Mouse (Mus musculus): ENCODE measurements around the gene Ttc28. TPM values are rescaled to one million over a fixed set of nuclear protein-coding genes. Genes with fewer than 3 reads are reported as not detected.

Gene Ttc28
- polyA plus RNA-seq, 1 experiment from 2014 or later: 24.7 TPM

DNA sequence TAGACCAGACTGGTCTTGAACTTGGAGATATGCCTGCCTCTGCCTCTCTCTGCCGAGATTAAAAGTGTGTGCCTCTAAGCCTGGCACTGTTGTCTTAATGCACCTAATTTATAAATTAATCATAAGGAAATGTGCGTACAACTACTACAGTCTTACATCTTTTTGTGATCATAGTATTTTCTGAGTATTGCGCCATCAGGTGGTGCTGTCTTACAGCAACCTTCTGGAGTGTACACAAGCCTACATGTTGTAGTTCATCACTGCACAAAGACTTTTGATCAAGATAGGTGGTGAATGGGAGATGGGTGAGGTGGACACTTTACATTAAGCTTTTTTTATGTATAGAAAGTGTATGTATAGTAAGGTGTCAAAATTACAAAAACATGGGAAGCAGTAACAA is 45.0 kb downstream of the Ttc28 start:
- Histone ChIP-seq H3K36me3 (no peaks in the 10 kb centered on the region), H3K27ac (replicated peaks) (no peak overlapping the region), H3K9ac (replicated peaks) (no peak overlapping the region), H3K9me3 (no peaks in the 10 kb centered on the region), H3K27me3 (no peaks in the 10 kb centered on the region), H3K4me1 (no peaks in the 10 kb centered on the region), H3K4me3 (no peak overlapping the region), H3K4me2 (replicated peaks) (no peak overlapping the region)
- WGBS: 92% methylated on average over 3 of the region's 3 CpGs
- no peak for ATAC-seq (ENCODE audit: low FRiP score, low read depth)

DNA sequence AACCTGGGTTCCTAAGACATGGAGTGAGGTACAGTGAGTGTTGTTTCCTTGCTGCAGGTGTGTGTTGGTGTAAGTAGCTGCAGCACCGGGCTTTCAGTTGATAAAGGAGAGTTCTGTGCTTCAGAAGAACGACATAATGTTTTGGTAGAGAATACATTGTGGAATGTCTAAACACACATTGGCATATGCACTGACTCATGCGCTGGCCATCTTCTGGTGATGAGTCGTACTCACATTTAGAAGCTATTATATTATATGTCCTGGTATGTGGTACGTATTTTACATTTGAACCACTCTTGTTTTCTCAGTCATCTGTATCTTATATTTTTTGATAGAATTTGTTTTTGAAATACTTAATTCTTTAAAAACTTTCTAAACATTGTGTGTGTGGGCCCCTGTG is 46.2 kb downstream of the Ttc28 start:
- Histone ChIP-seq H3K4me1 (no peaks in the 10 kb centered on the region), H3K9me3 (no peaks in the 10 kb centered on the region), H3K36me3 (no peaks in the 10 kb centered on the region), H3K27ac (replicated peaks) (no peak overlapping the region), H3K9ac (replicated peaks) (no peak overlapping the region), H3K4me2 (replicated peaks) (no peak overlapping the region), H3K4me3 (no peak overlapping the region), H3K27me3 (no peaks in the 10 kb centered on the region)
- WGBS: 92% methylated on average over 5 of the region's 5 CpGs
- ATAC-seq (ENCODE audit: low FRiP score, low read depth): no peak

- Histone ChIP-seq H3K4me2 (replicated peaks) (no peak overlapping the region), H3K9me3 (no peaks in the 10 kb centered on the region), H3K27me3 (no peaks in the 10 kb centered on the region), H3K27ac (replicated peaks) (no peak overlapping the region), H3K4me3 (no peak overlapping the region), H3K36me3 (0 out of 2 replicates have a peak, but pooled peaks cover 3% of the 10 kb centered on the region), H3K9ac (replicated peaks) (no peak overlapping the region), H3K4me1 (no peaks in the 10 kb centered on the region)
- no peak for ATAC-seq (ENCODE audit: low FRiP score, low read depth)
- 80% methylated on average over 3 of the region's 3 CpGs for WGBS
Measured at GRCm38 (mm10) chr5:110928289-110928688, 48.7 kb downstream of the Ttc28 start.

DNA sequence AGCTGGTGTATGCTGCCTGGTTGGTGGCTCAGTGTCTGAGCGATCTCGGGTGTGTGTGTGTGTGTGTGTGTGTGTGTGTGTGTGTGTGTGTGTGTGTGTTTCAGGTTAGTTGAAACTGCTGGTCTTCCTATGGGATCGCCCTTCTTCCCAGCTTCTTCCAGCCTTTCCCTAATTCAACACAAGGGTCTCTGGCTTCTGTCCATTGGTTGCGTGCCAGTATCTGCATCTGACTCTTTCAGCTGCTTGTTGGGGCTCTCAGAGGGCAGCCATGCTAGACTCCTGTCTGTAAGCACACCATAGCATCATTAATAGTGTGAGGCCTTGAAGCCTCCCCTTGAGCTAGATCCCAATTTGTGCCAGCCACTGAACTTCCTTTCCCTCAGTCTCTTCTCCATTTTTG is 49.7 kb downstream of the Ttc28 start:
- Histone ChIP-seq H3K4me3 (no peak overlapping the region), H3K36me3 (0 out of 2 replicates have a peak, but pooled peaks cover 3% of the 10 kb centered on the region), H3K27me3 (no peaks in the 10 kb centered on the region), H3K27ac (replicated peaks) (no peak overlapping the region), H3K9me3 (no peaks in the 10 kb centered on the region), H3K4me2 (replicated peaks) (no peak overlapping the region), H3K4me1 (no peaks in the 10 kb centered on the region), H3K9ac (replicated peaks) (no peak overlapping the region)
- no peak for ATAC-seq (ENCODE audit: low FRiP score, low read depth)
- WGBS: 80% methylated on average over 4 of the region's 4 CpGs

- ATAC-seq (ENCODE audit: low FRiP score, low read depth): no peak
- Histone ChIP-seq H3K4me3 (no peak overlapping the region), H3K27ac (replicated peaks) (no peak overlapping the region), H3K36me3 (0 out of 2 replicates have a peak, but pooled peaks cover 3% of the 10 kb centered on the region), H3K9me3 (no peaks in the 10 kb centered on the region), H3K27me3 (no peaks in the 10 kb centered on the region), H3K4me2 (replicated peaks) (no peak overlapping the region), H3K9ac (replicated peaks) (no peak overlapping the region), H3K4me1 (0 out of 2 replicates have a peak, but pooled peaks cover 13% of the 10 kb centered on the region)
- WGBS: 36% methylated on average over 5 of the region's 5 CpGs
Measured at GRCm38 (mm10) chr5:110936606-110937005, 57.0 kb downstream of the Ttc28 start.

DNA sequence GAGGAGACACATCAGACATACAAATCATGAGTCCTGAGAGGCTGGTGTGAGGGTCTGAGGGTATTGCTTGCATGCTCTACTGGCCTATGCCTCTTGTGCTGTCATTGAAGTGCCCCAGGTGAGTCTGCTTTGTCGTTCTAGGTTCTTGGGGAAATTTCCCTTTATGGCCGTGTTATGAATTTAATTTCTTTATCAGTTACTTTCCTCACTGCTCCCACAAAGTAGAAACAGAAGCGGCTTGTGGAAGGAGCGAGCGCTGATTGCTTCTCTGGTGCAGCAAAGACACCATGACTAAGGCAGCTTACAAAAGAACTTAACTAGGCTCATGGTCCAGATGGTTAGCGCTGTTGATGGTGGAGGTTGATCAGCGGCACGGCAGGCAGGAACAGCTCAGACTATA is 64.7 kb downstream of the Ttc28 start:
- peaks cover 19% of the 10 kb centered on the region; the same call in 1 of the 2 replicates for H3K4me1 ChIP-seq
- 89% methylated on average over 8 of the region's 8 CpGs for WGBS
- no peak overlapping the region for H3K27ac ChIP-seq (replicated peaks)
- H3K9me3 ChIP-seq: no peaks in the 10 kb centered on the region
- ATAC-seq (ENCODE audit: low FRiP score, low read depth): no peak
- no peaks in the 10 kb centered on the region for H3K27me3 ChIP-seq
- no peak overlapping the region for H3K4me2 ChIP-seq (replicated peaks)
- H3K4me3 ChIP-seq: no peak overlapping the region
- H3K36me3 ChIP-seq: no peaks in the 10 kb centered on the region
- H3K9ac ChIP-seq (replicated peaks): no peak overlapping the region

DNA sequence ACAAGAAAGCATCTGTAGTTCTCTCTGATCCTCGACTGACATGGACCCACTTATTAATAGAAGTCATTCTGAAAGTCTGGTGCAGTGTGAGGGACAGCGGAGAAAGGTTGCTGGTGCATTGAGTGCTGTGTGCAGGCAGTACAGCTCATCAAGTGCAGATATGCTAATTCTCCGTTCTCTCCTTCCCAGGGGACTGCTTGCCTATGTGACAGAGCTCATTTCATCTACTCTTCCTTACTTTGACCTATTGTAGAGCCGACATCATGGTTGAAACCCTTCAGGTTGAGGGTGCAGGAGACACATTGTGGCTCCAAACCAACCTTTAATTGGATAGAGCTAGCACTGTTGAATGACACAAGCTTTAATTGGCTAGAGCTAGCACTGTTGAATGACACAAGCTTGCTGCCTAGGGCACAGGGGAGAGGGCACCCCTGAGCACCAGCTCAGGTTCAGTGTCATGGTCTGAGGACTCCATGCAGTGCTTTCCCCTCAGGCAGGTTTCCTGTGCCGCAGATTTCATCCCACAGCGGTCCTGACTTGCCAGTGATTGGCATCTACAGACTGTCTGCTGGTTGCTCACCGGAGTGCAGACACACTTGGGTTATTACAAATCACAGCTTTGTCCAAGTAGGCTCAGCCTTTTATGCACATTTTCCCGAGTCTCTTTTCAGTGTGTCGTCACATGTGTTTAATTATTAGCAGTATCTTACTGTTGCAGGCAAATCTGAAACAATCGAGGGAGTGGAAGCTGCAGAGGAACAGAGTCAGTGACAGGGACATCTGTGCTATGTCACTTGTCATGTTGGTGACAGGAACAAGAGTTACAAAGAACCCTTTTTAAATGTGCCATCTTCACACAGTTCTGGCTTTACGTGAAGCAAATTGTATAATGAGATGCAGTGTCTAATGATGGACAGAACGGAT is 69.1 kb downstream of the Ttc28 start:
- ATAC-seq (ENCODE audit: low FRiP score, low read depth): no peak
- Histone ChIP-seq H3K27ac (replicated peaks) (peak overlapping the region; percentile 52; the same call in 1 of the 2 replicates), H3K4me1 (peaks cover 6% of the 10 kb centered on the region; the same call in 1 of the 2 replicates), H3K36me3 (no peaks in the 10 kb centered on the region), H3K27me3 (no peaks in the 10 kb centered on the region), H3K9me3 (no peaks in the 10 kb centered on the region), H3K4me2 (replicated peaks) (no peak overlapping the region), H3K4me3 (no peak overlapping the region), H3K9ac (replicated peaks) (no peak overlapping the region)
- 76% methylated on average over 12 of the region's 12 CpGs for WGBS

GRCm38 (mm10) chr5:110949791-110950190 is 70.2 kb downstream of the Ttc28 start:
- ATAC-seq (ENCODE audit: low FRiP score, low read depth): no peak
- no peaks in the 10 kb centered on the region for H3K27me3 ChIP-seq
- no peak overlapping the region for H3K4me2 ChIP-seq (replicated peaks)
- no peaks in the 10 kb centered on the region for H3K36me3 ChIP-seq
- 58% methylated on average over 3 of the region's 3 CpGs for WGBS
- no peaks in the 10 kb centered on the region for H3K9me3 ChIP-seq
- no peak overlapping the region for H3K4me3 ChIP-seq
- no peak overlapping the region for H3K27ac ChIP-seq (replicated peaks)
- H3K4me1 ChIP-seq: peaks cover 6% of the 10 kb centered on the region; the same call in 1 of the 2 replicates
- H3K9ac ChIP-seq (replicated peaks): no peak overlapping the region

DNA sequence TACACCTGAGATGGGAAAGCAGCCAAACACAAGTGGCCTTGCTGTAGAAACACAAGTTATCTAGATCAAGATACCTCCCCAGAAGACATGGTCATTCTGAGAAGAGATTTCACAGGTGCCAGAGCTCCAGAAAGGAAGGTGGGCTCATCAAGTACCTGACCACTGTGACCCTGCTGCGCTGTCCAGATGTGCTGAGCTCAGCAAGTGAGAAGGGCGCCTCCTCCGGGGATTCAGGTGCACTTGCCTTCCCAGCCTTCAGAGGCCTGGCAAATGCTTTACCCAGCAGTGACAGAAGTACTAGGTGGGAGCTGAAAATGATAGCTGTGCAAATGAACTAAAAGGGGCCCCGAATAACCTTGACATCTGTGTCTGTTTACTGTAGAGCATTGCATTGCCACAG is 78.6 kb downstream of the Ttc28 start:
- no peak for ATAC-seq (ENCODE audit: low FRiP score, low read depth)
- Histone ChIP-seq H3K27ac (replicated peaks) (no peak overlapping the region), H3K27me3 (no peaks in the 10 kb centered on the region), H3K36me3 (no peaks in the 10 kb centered on the region), H3K9ac (replicated peaks) (no peak overlapping the region), H3K9me3 (no peaks in the 10 kb centered on the region), H3K4me3 (no peak overlapping the region), H3K4me1 (peaks cover 7% of the 10 kb centered on the region; the same call in 1 of the 2 replicates), H3K4me2 (replicated peaks) (no peak overlapping the region)
- 85% methylated on average over 4 of the region's 4 CpGs for WGBS

GRCm38 (mm10) chr5:110960067-110960466 is 80.5 kb downstream of the Ttc28 start:
- ATAC-seq (ENCODE audit: low FRiP score, low read depth): no peak
- Histone ChIP-seq H3K4me2 (replicated peaks) (no peak overlapping the region), H3K4me1 (peaks cover 7% of the 10 kb centered on the region; the same call in 1 of the 2 replicates), H3K27ac (replicated peaks) (no peak overlapping the region), H3K9me3 (no peaks in the 10 kb centered on the region), H3K4me3 (no peak overlapping the region), H3K36me3 (no peaks in the 10 kb centered on the region), H3K27me3 (no peaks in the 10 kb centered on the region), H3K9ac (replicated peaks) (no peak overlapping the region)
- WGBS: 54% methylated on average over 4 of the region's 4 CpGs

DNA sequence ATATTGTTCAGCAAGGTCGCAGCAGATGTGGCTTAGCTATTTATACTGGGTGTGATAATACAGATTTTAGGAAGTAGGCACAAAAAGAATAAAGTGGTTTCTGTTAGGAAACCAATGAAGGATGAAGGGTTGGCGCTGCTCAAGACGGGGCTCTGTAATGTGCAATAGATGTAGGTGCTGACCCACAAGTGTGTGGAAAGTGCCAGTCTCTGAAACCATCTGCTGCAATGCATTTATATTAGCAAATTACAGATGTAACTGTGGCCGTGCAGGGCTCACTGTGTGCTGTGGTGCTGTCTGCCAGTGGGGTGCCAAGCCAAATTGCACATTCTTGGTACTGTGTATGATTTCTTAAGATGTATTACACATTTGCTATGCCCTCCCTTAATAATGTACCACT is 81.3 kb downstream of the Ttc28 start:
- no peaks in the 10 kb centered on the region for H3K27me3 ChIP-seq
- 70% methylated on average over 4 of the region's 4 CpGs for WGBS
- no peaks in the 10 kb centered on the region for H3K36me3 ChIP-seq
- peaks cover 7% of the 10 kb centered on the region; the same call in 1 of the 2 replicates for H3K4me1 ChIP-seq
- no peak overlapping the region for H3K4me2 ChIP-seq (replicated peaks)
- no peak overlapping the region for H3K27ac ChIP-seq (replicated peaks)
- no peaks in the 10 kb centered on the region for H3K9me3 ChIP-seq
- H3K9ac ChIP-seq (replicated peaks): no peak overlapping the region
- no peak overlapping the region for H3K4me3 ChIP-seq
- no peak for ATAC-seq (ENCODE audit: low FRiP score, low read depth)

GRCm38 (mm10) chr5:110967483-110968055 is 88.0 kb downstream of the Ttc28 start:
- Histone ChIP-seq H3K4me2 (replicated peaks) (no peak overlapping the region), H3K9me3 (no peaks in the 10 kb centered on the region), H3K27ac (replicated peaks) (no peak overlapping the region), H3K4me1 (0 out of 2 replicates have a peak, but pooled peaks cover 2% of the 10 kb centered on the region), H3K27me3 (no peaks in the 10 kb centered on the region), H3K4me3 (no peak overlapping the region), H3K36me3 (no peaks in the 10 kb centered on the region), H3K9ac (replicated peaks) (no peak overlapping the region)
- WGBS: 76% methylated on average over 11 of the region's 11 CpGs
- ATAC-seq (ENCODE audit: low FRiP score, low read depth): no peak
